Mouse (Mus musculus) thymus, adult 2 months (tissue): Measurements from ENCODE around the gene Gm28053. TPM values are rescaled to one million over a fixed set of nuclear protein-coding genes. Genes with fewer than 3 reads are reported as not detected.
"Not testable (repeated sequence)": the region's sequence is repeated elsewhere in the genome, so short reads cannot be mapped to it uniquely, and the experiment has no call there.

Source experiments
- DNase-seq: peaks from one replicate; pipeline ENCODE4 v3.0.0; 2021
- H3K27ac ChIP-seq: fragments of 200-500 bp; 2 replicates; pipeline ENCODE4 v1.5.1; 2012; ENCODE audit warnings: low read length, control low read depth; ENCODE audit not compliant: control insufficient read depth, insufficient read depth
- H3K27me3 ChIP-seq: fragments of 200-500 bp; 2 replicates; pipeline ENCODE4 v1.6.1; 2012; ENCODE audit warnings: mild to moderate bottlenecking, low read length, moderate library complexity, mixed read lengths; ENCODE audit not compliant: control insufficient read depth, insufficient read depth
- H3K36me3 ChIP-seq: fragments of 200-500 bp; 2 replicates; pipeline ENCODE4 v1.6.1; 2012; ENCODE audit warnings: mild to moderate bottlenecking, low read length, moderate library complexity; ENCODE audit not compliant: control insufficient read depth, insufficient read depth
- H3K4me1 ChIP-seq: fragments of 200-500 bp; replicated peaks from 2 replicates; pipeline ENCODE4 v1.6.1; 2012; ENCODE audit warnings: low read length; ENCODE audit not compliant: control insufficient read depth, insufficient read depth
- H3K4me3 ChIP-seq: fragments of 200-500 bp; 2 replicates; pipeline ENCODE4 v1.5.1; 2012; ENCODE audit warnings: mild to moderate bottlenecking, low read length, control low read depth, moderate library complexity; ENCODE audit not compliant: control insufficient read depth, insufficient read depth
- CTCF ChIP-seq: fragments of 200-500 bp; IDR thresholded peaks from 2 replicates; pipeline ENCODE4 v1.5.1; 2012; ENCODE audit warnings: mild to moderate bottlenecking, control low read depth, low read length, moderate library complexity, borderline replicate concordance; ENCODE audit not compliant: control insufficient read depth, poor library complexity, insufficient read depth; ENCODE audit errors: extremely low read depth
- POLR2A ChIP-seq: fragments of 200-500 bp; IDR thresholded peaks from 2 replicates; pipeline ENCODE4 v1.6.1; 2012; ENCODE audit warnings: mild to moderate bottlenecking, low read length, control low read depth, moderate library complexity; ENCODE audit not compliant: control insufficient read depth, poor library complexity, insufficient read depth; ENCODE audit errors: extremely low read depth
- WGBS: fragments of 180-500 bp; shearing (Covaris S2); methylation state at CpG from one replicate; pipeline ENCODE4 v1.1.7; 2018; 5-methylcytosine and 5-hydroxymethylcytosine counted together
- polyA plus RNA-seq: library from polyadenylated mRNA; depleted of rRNA; stranded (reverse); fragments of >200 nt; gene quantifications from 2 replicates; pipeline ENCODE4 v1.2.3, GENCODE M21; 2012

The Gm28053 gene
- polyA plus RNA-seq, 1 experiment = 0.88 TPM

- Histone ChIP-seq H3K4me3 (no peak overlapping the region), H3K4me1 (peaks cover 46% of the 10 kb centered on the region), H3K27ac (peak overlapping the region; percentile 50), H3K27me3 (no peaks in the 10 kb centered on the region), H3K36me3 (peaks cover 9% of the 10 kb centered on the region)
- no peak for DNase-seq
- WGBS = 71% methylated on average over 4 of the region's 4 CpGs
- TF ChIP-seq CTCF = no peak
- TF ChIP-seq POLR2A = no peak
Measured at GRCm38 (mm10) chr6:48682271-48682670, 36.1 kb upstream of the Gm28053 start.

DNA sequence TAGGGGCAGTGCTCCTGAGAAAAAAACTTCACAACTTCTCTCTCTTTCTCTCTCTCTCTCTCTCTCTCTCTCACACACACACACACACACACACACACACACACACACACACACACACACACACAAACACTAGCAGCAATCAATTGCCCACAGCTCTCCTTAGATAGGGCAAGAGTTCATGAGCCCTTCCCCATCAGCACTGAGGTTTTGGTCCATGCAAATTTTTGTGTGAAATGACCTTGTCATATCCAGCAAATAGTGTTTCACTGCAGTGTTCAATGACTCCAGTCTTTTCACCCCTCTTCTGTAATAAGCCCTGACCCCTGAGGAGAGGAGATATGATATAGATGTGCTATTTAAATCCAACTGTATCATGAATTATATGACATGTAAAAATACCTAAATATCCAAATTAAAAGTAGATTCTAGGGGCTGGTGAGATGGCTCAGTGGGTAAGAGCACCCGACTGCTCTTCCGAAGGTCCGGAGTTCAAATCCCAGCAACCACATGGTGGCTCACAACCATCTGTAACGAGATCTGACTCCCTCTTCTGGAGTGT is 35.1 kb upstream of the Gm28053 start:
- H3K27ac ChIP-seq, H3K27me3 ChIP-seq, H3K4me3 ChIP-seq, H3K36me3 ChIP-seq, DNase-seq: not testable (repeated sequence)
- 96% methylated on average over 4 of the region's 4 CpGs for WGBS
- peaks cover 45% of the 10 kb centered on the region for H3K4me1 ChIP-seq

- no peak for DNase-seq
- TF ChIP-seq POLR2A (no peak), CTCF (no peak)
Measured at GRCm38 (mm10) chr6:48684319-48684718, 34.1 kb upstream of the Gm28053 start, which contains the start of gene Gimap4. Gene Gimap4, plus strand, starts transcription at chr6:48684549.

GRCm38 (mm10) chr6:48684806-48685205 is 33.6 kb upstream of the Gm28053 start:
- no peak for TF ChIP-seq CTCF
- no peak for TF ChIP-seq POLR2A
- no peak for DNase-seq
- Histone ChIP-seq H3K4me1 (peaks cover 36% of the 10 kb centered on the region), H3K4me3 (peak overlapping the region; percentile 41), H3K36me3 (no peaks in the 10 kb centered on the region; the same call in 1 of the 2 replicates), H3K27ac (peak overlapping the region; percentile 92), H3K27me3 (no peaks in the 10 kb centered on the region)
- WGBS = 62% methylated on average over 4 of the region's 4 CpGs

More at GRCm38 (mm10) chr6:48684319-48684718, 34.1 kb upstream of the Gm28053 start, which contains the start of gene Gimap4:
- Histone ChIP-seq H3K4me3 (peak within 1 kb of the TSS; percentile 41), H3K27ac (peak within 1 kb of the TSS; percentile 92), H3K36me3 (no peaks in the 10 kb centered on the region; the same call in 1 of the 2 replicates), H3K4me1 (peaks cover 40% of the 10 kb centered on the region), H3K27me3 (no peaks in the 10 kb centered on the region)
- WGBS = 58% methylated on average over 5 of the region's 5 CpGs

DNA sequence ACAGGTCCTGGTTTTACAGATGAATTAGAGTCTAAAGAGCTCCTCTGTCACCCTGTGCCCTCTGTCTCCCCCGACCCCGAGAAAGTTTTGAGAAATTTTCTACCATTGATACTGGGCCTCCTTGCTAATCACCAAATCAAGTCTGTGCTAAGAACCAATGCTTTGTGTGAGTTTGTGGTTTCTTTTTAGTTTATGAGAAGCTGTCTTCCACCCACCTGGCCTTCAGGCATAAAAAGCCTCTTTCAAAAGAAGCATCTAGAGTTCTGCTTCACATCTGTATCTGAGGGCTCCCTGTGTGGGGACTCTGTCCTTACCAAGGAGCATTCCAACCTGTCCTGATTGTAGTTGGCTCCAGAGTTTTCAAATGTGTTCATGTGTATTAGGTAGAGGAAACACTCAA is 33.2 kb upstream of the Gm28053 start:
- H3K36me3 ChIP-seq = no peaks in the 10 kb centered on the region; the same call in 1 of the 2 replicates
- WGBS = 8% methylated on average over 2 of the region's 2 CpGs
- peak overlapping the region; percentile 92 for H3K27ac ChIP-seq
- H3K4me3 ChIP-seq = no peak overlapping the region
- H3K27me3 ChIP-seq = no peaks in the 10 kb centered on the region
- H3K4me1 ChIP-seq = peaks cover 32% of the 10 kb centered on the region
- DNase-seq = no peak
- TF ChIP-seq POLR2A (no peak), CTCF (no peak)

GRCm38 (mm10) chr6:48685694-48686665 is 32.4 kb upstream of the Gm28053 start:
- Histone ChIP-seq H3K27ac (peak overlapping the region; percentile 67), H3K4me3 (peak overlapping the region; percentile 42), H3K36me3 (no peaks in the 10 kb centered on the region; the same call in 1 of the 2 replicates), H3K4me1 (peaks cover 30% of the 10 kb centered on the region), H3K27me3 (no peaks in the 10 kb centered on the region)
- no peak for TF ChIP-seq CTCF
- TF ChIP-seq POLR2A = no peak
- WGBS = 58% methylated on average over 7 of the region's 7 CpGs
- DNase-seq = no peak
